Mouse (Mus musculus) bone marrow, adult 2 months (tissue): ENCODE measurements at regions not wholly inside any gene's neighbourhood (a gene's known extent, or its start where the extent isn't known, plus 50 kb on each side); places are given as distances from the start of the nearest gene placed in this dataset.

Experiments
- CTCF ChIP-seq: fragments of 200-500 bp; IDR thresholded peaks from 2 replicates; pipeline ENCODE4 v1.5.1; 2011; ENCODE audit warnings: low read length, control low read depth; ENCODE audit not compliant: control insufficient read depth, insufficient read depth
- POLR2A ChIP-seq: fragments of 200-500 bp; IDR thresholded peaks from 2 replicates; pipeline ENCODE4 v1.6.1; 2011; ENCODE audit warnings: low read depth, mild to moderate bottlenecking, control low read depth, low read length, borderline replicate concordance; ENCODE audit not compliant: control insufficient read depth

- TF ChIP-seq CTCF, result no peak
- TF ChIP-seq POLR2A, result no peak
These were observed 170.7 kb downstream of the Gja1 start for GRCm38 (mm10) chr10:56547825-56548224.
